Mouse (Mus musculus) bone marrow, adult 2 months (tissue): ENCODE measurements around the gene Aasdh. TPM values are rescaled to one million over a fixed set of nuclear protein-coding genes. Genes with fewer than 3 reads are reported as not detected.

Experiments used
- H3K27ac ChIP-seq: fragments of 200-500 bp; 2 replicates; pipeline ENCODE4 v1.5.1; 2012; ENCODE audit warnings: low read depth, mild to moderate bottlenecking, control low read depth, inconsistent platforms, low read length; ENCODE audit not compliant: control insufficient read depth, poor library complexity, insufficient read depth
- H3K4me1 ChIP-seq: fragments of 200-500 bp; 2 replicates; pipeline ENCODE4 v1.6.1; 2011; ENCODE audit warnings: low read length; ENCODE audit not compliant: control insufficient read depth, insufficient read depth
- H3K4me3 ChIP-seq: fragments of 200-500 bp; replicated peaks from 2 replicates; pipeline ENCODE3; 2011; ENCODE audit warnings: mild to moderate bottlenecking, low read depth, low read length, control low read depth; ENCODE audit not compliant: control insufficient read depth
- CTCF ChIP-seq: fragments of 200-500 bp; IDR thresholded peaks from 2 replicates; pipeline ENCODE4 v1.5.1; 2011; ENCODE audit warnings: low read length, control low read depth; ENCODE audit not compliant: control insufficient read depth, insufficient read depth
- POLR2A ChIP-seq: fragments of 200-500 bp; IDR thresholded peaks from 2 replicates; pipeline ENCODE4 v1.6.1; 2011; ENCODE audit warnings: low read depth, mild to moderate bottlenecking, control low read depth, low read length, borderline replicate concordance; ENCODE audit not compliant: control insufficient read depth
- WGBS: fragments of 180-500 bp; shearing (Covaris S2); methylation state at CpG from one replicate; pipeline ENCODE4 v1.1.7; 2018; 5-methylcytosine and 5-hydroxymethylcytosine counted together
- polyA plus RNA-seq: library from polyadenylated mRNA; stranded (reverse); fragments of >200 nt; gene quantifications from 2 replicates; pipeline ENCODE4 v1.2.4, GENCODE M21; 2011; ENCODE audit warnings: low replicate concordance; ENCODE audit not compliant: missing spikeins, insufficient read depth, insufficient read length

The Aasdh gene
- polyA plus RNA-seq, 1 experiment: 16.5 TPM

DNA sequence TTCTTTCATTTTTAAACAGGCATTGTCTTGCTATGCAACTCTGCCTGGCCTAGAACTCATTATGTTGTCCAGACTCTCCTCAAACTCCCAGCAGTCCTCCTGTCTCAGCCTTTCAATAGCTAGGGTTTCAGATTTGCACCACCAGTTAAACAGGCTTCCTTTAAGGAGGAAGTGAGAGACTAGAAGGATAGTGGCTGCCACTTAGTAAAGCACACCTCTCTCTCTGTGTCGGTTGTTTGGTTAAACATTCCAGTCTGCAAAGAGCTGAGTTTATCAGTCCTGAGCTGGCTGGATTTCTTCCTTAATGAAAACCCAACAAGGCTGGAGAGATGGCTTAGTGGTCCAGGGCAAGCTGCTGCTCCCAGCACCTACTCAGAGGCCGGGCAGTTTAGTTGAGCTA, 12.7 kb downstream of the Aasdh start:
- H3K27ac ChIP-seq: no peak overlapping the region
- WGBS: 48% methylated on average over 2 of the region's 2 CpGs
- H3K4me1 ChIP-seq: no peaks in the 10 kb centered on the region; the same call in 1 of the 2 replicates
- H3K4me3 ChIP-seq: no peak overlapping the region
- no peak for TF ChIP-seq POLR2A
- no peak for TF ChIP-seq CTCF

DNA sequence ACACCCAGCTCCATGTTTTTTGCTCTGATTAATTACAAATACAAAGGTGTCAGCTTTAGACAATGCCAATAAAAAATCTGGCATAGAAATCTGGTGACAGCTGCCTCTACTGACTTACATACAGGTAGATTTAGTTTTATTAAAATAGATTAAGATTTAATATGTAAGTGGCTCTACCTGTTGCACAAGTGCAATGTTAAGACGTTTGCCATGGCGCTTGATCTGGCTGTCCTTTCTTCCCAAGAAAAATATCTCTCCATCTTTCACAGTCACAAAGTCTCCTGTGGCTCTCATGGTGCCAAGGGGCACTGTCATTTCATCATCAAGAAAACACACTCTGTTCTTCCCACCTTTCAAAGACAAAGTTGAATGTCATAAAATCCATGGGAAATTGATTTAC, 18.3 kb downstream of the Aasdh start:
- 76% methylated on average over 2 of the region's 2 CpGs for WGBS
- H3K27ac ChIP-seq: no peak overlapping the region
- H3K4me1 ChIP-seq: no peaks in the 10 kb centered on the region; the same call in 1 of the 2 replicates
- no peak overlapping the region for H3K4me3 ChIP-seq
- TF ChIP-seq CTCF (no peak), POLR2A (no peak)

DNA sequence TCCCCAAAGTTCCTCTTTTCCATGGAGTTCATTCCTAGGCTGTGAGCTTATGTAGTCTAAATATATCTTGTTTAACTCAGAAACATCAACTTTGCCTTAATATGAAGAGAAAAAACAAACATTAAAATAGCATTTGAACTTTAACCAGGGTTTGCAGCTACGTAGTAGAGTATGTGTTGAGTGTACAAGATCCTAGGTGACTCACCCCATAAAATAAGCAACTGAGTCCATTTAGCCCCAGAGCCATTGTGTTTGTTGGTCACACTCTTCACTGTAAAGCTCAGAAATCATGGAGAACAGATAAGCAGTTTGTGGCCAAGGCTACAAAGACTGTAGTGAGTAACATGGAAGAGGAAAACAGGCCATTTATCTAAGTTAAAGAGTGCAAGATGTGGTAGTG, 21.2 kb downstream of the Aasdh start:
- TF ChIP-seq POLR2A (no peak), CTCF (no peak)
- WGBS: 89% methylated on average over 1 of the region's 1 CpGs

DNA sequence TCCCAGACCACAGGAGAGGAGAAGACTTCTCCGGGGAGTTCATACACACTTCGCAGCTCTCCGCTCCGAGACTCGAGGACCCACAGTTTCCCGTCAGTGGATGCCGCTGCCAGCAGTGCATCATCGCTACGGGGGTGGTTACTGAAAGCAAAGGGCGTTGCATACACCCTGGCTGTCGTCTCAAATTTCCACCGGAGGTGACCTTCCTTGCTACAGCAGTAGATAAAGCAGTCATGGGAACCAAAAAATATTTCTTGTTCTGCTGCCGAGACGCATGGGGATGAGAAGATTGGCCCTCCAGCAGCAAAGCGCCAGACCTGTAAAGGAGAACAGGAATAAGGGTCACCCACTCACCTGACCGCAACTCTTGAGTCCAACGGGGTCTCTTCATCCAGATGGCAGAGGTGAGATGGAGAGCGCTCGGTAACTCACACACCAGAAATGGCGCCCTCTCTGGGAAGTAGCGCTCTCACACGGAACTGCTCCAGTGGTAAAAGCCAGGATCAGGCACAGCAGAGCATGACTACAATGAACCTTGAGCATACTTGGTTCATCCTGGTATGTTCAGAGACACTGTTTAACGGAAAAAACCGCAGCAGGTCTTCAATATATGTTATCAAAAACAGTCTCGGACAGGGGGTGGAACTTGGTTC, 29.1 kb downstream of the Aasdh start:
- 92% methylated on average over 25 of the region's 25 CpGs for WGBS
- TF ChIP-seq POLR2A (no peak), CTCF (no peak)
- Histone ChIP-seq H3K27ac (no peak overlapping the region), H3K4me3 (no peak overlapping the region), H3K4me1 (no peaks in the 10 kb centered on the region; the same call in 1 of the 2 replicates)

More for the DNA sequence above, 21.2 kb downstream of the Aasdh start:
- Histone ChIP-seq H3K27ac (no peak overlapping the region), H3K4me3 (no peak overlapping the region), H3K4me1 (no peaks in the 10 kb centered on the region)

DNA sequence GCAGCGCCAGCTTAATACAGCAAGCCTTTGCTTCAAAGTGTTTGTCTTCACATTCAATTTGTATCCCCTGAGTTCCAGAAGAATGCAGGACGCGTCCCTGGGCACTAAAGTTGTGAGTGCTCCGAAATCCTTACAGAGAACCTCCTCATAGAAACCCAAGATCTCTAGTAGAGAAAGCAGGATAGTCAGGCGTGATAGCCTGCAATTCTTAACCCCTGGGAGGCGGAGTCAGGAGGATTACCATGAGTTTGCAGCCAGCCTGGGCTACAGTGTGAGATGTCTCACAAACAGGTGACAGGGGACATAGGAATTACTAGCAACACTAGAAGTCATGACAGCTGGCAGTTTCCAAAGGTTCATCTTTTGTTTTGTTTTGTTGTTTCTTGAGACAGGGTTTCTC, 35.8 kb downstream of the Aasdh start:
- TF ChIP-seq CTCF: no peak
- TF ChIP-seq POLR2A: no peak
- WGBS: 44% methylated on average over 6 of the region's 6 CpGs
- Histone ChIP-seq H3K4me1 (no peaks in the 10 kb centered on the region), H3K27ac (no peak overlapping the region), H3K4me3 (peak overlapping the region; percentile 49)

DNA sequence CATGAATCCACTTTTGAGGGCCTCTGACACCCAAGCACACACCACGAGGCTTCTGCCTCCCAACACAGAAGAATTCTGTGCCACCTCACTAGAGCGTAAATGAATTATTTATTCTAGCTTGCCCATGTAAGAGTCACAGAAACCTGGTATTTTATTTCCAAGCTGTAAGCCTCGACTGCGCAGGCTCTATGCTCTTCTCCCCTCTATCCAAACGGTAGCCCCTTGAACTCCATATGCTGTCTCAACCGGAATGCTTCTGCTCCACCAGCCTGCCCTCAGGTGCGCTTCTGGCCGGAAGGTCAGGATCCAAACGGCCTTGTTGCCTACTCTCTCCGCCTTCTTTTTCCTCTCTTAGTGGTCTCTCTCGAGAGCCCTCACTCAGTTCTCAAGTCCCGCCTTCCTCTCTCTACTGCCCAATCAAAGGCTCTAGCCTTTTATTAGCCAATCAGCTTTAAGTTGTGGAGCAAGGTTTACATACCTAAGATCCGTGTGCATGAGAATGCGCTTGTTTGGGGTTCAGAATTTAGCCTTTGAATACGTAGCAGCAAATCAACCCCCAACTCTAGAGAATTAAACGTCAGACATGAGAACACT, 36.5 kb downstream of the Aasdh start:
- Histone ChIP-seq H3K4me3 (peak overlapping the region; percentile 49), H3K4me1 (no peaks in the 10 kb centered on the region), H3K27ac (no peak overlapping the region)
- TF ChIP-seq CTCF: no peak
- no peak for TF ChIP-seq POLR2A
- 28% methylated on average over 16 of the region's 16 CpGs for WGBS

DNA sequence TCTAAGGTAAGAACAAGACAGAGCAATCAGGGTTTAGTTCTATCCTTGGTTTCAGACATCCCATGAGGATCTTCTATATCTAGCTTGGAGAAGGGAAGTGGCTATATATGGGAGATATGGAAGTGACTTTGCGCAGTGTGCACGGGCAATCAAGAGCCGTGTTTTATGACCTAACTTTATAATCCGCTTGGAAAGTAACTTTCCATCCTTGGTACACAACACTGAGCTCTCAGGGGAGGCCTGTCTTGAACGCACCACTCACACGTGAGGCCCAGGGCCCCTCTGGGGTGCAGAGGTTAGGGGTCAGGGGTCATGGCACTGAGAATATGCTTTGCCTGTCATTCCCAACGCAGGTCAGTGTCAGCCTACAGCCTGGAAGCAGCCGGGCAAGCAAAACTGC, 38.5 kb downstream of the Aasdh start:
- TF ChIP-seq CTCF (no peak), POLR2A (no peak)
- 90% methylated on average over 8 of the region's 8 CpGs for WGBS
- no peak overlapping the region for H3K4me3 ChIP-seq
- no peak overlapping the region for H3K27ac ChIP-seq
- H3K4me1 ChIP-seq: no peaks in the 10 kb centered on the region

DNA sequence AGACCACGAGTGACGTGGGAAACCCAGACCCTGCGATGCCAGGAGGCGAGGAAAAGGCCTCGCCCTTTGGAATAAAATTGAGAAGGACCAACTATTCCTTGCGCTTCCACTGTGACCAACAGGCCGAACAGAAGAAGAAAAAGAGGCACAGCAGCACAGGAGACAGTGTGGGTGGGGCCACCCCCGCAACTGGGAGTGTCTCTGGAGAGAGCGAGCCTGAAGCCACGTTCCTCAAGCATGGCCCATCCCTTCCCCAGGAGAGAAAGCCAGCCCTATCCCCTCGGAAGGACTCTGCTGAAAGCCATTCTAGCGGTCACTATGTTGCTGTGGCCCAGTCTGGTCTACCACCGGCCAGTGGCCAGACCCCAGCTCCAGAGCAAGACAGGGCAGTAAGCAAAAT, 46.9 kb downstream of the Aasdh start:
- H3K4me3 ChIP-seq: no peak overlapping the region
- TF ChIP-seq POLR2A (no peak), CTCF (no peak)
- H3K27ac ChIP-seq: no peak overlapping the region; the same call in 1 of the 2 replicates
- H3K4me1 ChIP-seq: no peaks in the 10 kb centered on the region
- 89% methylated on average over 13 of the region's 13 CpGs for WGBS
